ENCODE assay signal across 8 mouse cellular contexts in the genomic region with DNA sequence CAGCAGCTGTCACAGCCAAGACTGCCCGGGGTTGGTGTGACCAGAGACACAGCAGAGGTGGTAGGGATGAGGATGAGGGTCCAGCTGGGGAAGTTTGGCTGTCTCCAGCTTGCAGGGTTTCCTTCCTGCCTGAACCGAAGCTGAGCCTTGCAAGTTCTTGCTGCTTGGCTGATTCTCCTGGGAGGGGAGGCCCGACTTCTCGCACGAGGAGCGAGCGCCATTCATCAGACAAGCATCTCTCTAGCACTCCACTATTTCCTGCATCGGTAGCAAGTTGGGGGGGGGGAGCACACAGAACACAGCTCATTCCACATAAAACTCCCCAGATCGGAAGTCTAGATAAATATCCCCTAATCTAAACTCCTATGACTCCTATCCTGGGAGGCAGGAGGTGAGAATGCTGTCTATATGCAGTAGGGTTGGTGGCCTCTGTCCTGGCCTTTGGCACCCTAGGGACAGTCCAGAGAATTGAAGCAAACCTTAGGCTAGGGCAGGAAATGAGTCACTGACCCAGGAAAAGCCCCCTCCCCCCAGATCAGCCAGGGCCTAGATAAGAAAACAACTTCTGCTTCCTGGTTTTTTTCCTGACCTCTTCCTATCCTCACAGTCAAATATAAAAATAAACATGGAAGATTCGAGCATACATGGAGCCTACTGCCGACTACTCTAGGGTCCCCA. TPM values are rescaled to one million over a fixed set of nuclear protein-coding genes. Genes with fewer than 3 reads are reported as not detected.
A peak's percentile ranks its signal among the peaks of the same experiment; 100 is the strongest.
DNase-seq lines count a peak whose midpoint lies in the region; ATAC-seq lines count a peak whose summit lies in the region.

No protein-coding gene starts in this region.

- H3K27ac ChIP-seq in embryonic facial prominence, embryonic 11.5 days (replicated peaks; ENCODE audit: low read depth, low read length): peak overlapping the region; percentile 92
- peak overlapping the region; percentile 90 for H3K27ac ChIP-seq in limb, embryonic 10.5 days
- H3K27ac ChIP-seq in midbrain, embryonic 12.5 days (replicated peaks): peak overlapping the region; percentile 39

- WGBS in embryonic facial prominence, embryonic 11.5 days: 11% methylated on average over 11 of the region's 11 CpGs
- WGBS in limb, embryonic 10.5 days: 21% methylated on average over 11 of the region's 11 CpGs
- WGBS in midbrain, embryonic 12.5 days: 24% methylated on average over 11 of the region's 11 CpGs

- H3K9ac ChIP-seq in embryonic facial prominence, embryonic 11.5 days (replicated peaks; ENCODE audit: low read length): peak overlapping the region; percentile 55
- peak overlapping the region; percentile 7; the same call in 1 of the 2 replicates for H3K9ac ChIP-seq in midbrain, embryonic 12.5 days (replicated peaks)

- no peaks in the 10 kb centered on the region for H3K9me3 ChIP-seq in embryonic facial prominence, embryonic 11.5 days (replicated peaks; ENCODE audit: control insufficient read depth, low read length)
- no peaks in the 10 kb centered on the region for H3K9me3 ChIP-seq in limb, embryonic 10.5 days (replicated peaks)
- H3K9me3 ChIP-seq in midbrain, embryonic 12.5 days: no peaks in the 10 kb centered on the region

- no peak overlapping the region for H3K4me3 ChIP-seq in embryonic facial prominence, embryonic 11.5 days (ENCODE audit: low read depth, low read length)
- peak overlapping the region; percentile 37 for H3K4me3 ChIP-seq in limb, embryonic 10.5 days
- H3K4me3 ChIP-seq in midbrain, embryonic 12.5 days: no peak overlapping the region

- no peaks in the 10 kb centered on the region for H3K27me3 ChIP-seq in embryonic facial prominence, embryonic 11.5 days (ENCODE audit: control insufficient read depth, insufficient read depth, low read length)
- H3K27me3 ChIP-seq in limb, embryonic 10.5 days (ENCODE audit: low read depth, poor library complexity, severe bottlenecking): no peaks in the 10 kb centered on the region
- peaks cover 47% of the 10 kb centered on the region for H3K27me3 ChIP-seq in midbrain, embryonic 12.5 days

- ATAC-seq in embryonic facial prominence, embryonic 11.5 days (replicated peaks; ENCODE audit: insufficient number of reproducible peaks, low FRiP score, low TSS enrichment, low read depth): no peak
- no peak for ATAC-seq in midbrain, embryonic 12.5 days (ENCODE audit: low FRiP score, low read depth)

- DNase-seq in adrenal gland, postnatal 14 days: peak; percentile 57
- peak; percentile 49 for DNase-seq in embryonic facial prominence, embryonic 11.5 days (ENCODE audit: low spot score)
- DNase-seq in heart, postnatal 25 days (ENCODE audit: low spot score): peak; percentile 27
- peak; percentile 60 for DNase-seq in limb, embryonic 10.5 days (ENCODE audit: low spot score)
- no peak for DNase-seq in c-Kit-positive CD71-positive TER-119-positive erythroid progenitor cells, embryonic 14.5 days (ENCODE audit: low spot score)
- no peak for DNase-seq in spleen, adult 18-20 months
- DNase-seq in layer of hippocampus, adult 8-10 months (ENCODE audit: low spot score in 2 of 2): no peak

- intact Hi-C loops in heart, postnatal 25 days (cut with DNase I): no loop called here

- H3K36me3 ChIP-seq in embryonic facial prominence, embryonic 11.5 days (replicated peaks; ENCODE audit: control insufficient read depth, insufficient read depth, low read depth, low read length): peaks cover 6% of the 10 kb centered on the region
- peaks cover 36% of the 10 kb centered on the region for H3K36me3 ChIP-seq in limb, embryonic 10.5 days
- no peaks in the 10 kb centered on the region for H3K36me3 ChIP-seq in midbrain, embryonic 12.5 days

- peaks cover 25% of the 10 kb centered on the region for H3K4me1 ChIP-seq in embryonic facial prominence, embryonic 11.5 days (ENCODE audit: control insufficient read depth, insufficient read depth, low read length)
- peaks cover 90% of the 10 kb centered on the region for H3K4me1 ChIP-seq in limb, embryonic 10.5 days
- H3K4me1 ChIP-seq in midbrain, embryonic 12.5 days: peaks cover 63% of the 10 kb centered on the region

- H3K4me2 ChIP-seq in embryonic facial prominence, embryonic 11.5 days (ENCODE audit: low read depth, low read length): peak overlapping the region; percentile 41
- H3K4me2 ChIP-seq in midbrain, embryonic 12.5 days (replicated peaks): peak overlapping the region; percentile 29; the same call in 1 of the 2 replicates

RNA-seq across cellular contexts. Expression of gene Fhl3, which starts 4.4 kb away (rescaled TPM):
- 7.3 and 8.5 TPM in 2 replicates for total RNA-seq in adrenal gland, postnatal 14 days (2021)
- 9.7 and 10.7 TPM in 2 replicates for polyA plus RNA-seq in embryonic facial prominence, embryonic 11.5 days (2014; fragmentation: Nextera tagmentation; extraction: Ambion mirVana)
- total RNA-seq in heart, postnatal 25 days (2021): 10 to 100 TPM; 12.7 to 14.2 TPM
- polyA plus RNA-seq in limb, embryonic 10.5 days (2016; fragmentation: Nextera tagmentation; extraction: Ambion mirVana): 7.7 and 10.1 TPM in 2 replicates
- polyA plus RNA-seq in midbrain, embryonic 12.5 days (2016; fragmentation: Nextera tagmentation; extraction: Ambion mirVana): 2.6 and 4.1 TPM in 2 replicates
- 1 to 10 TPM; 1.6 to 2.9 (median 2.0) TPM for total RNA-seq in layer of hippocampus, adult 8-10 months (2022)

RNA-seq across cellular contexts. Expression of gene Sf3a3, which starts 9.6 kb away (rescaled TPM):
- total RNA-seq in adrenal gland, postnatal 14 days (2021): 41.5 and 42.8 TPM in 2 replicates
- polyA plus RNA-seq in embryonic facial prominence, embryonic 11.5 days (2014; fragmentation: Nextera tagmentation; extraction: Ambion mirVana): 236 and 240 TPM in 2 replicates
- 10 to 100 TPM; 18.4 to 18.6 TPM for total RNA-seq in heart, postnatal 25 days (2021)
- 270 and 284 TPM in 2 replicates for polyA plus RNA-seq in limb, embryonic 10.5 days (2016; fragmentation: Nextera tagmentation; extraction: Ambion mirVana)
- polyA plus RNA-seq in midbrain, embryonic 12.5 days (2016; fragmentation: Nextera tagmentation; extraction: Ambion mirVana): 194 and 195 TPM in 2 replicates
- total RNA-seq in layer of hippocampus, adult 8-10 months (2022): 10 to 100 TPM; 33.8 to 39.5 (median 36.0) TPM

RNA-seq across cellular contexts. Expression of gene Utp11, which starts 11.5 kb away (rescaled TPM):
- total RNA-seq in adrenal gland, postnatal 14 days (2021): 34.1 and 37.3 TPM in 2 replicates
- 77.1 and 90.3 TPM in 2 replicates for polyA plus RNA-seq in embryonic facial prominence, embryonic 11.5 days (2014; fragmentation: Nextera tagmentation; extraction: Ambion mirVana)
- 10 to 100 TPM; 10.8 to 13.2 TPM for total RNA-seq in heart, postnatal 25 days (2021)
- polyA plus RNA-seq in limb, embryonic 10.5 days (2016; fragmentation: Nextera tagmentation; extraction: Ambion mirVana): 73.9 and 77.2 TPM in 2 replicates
- 61.9 and 63.0 TPM in 2 replicates for polyA plus RNA-seq in midbrain, embryonic 12.5 days (2016; fragmentation: Nextera tagmentation; extraction: Ambion mirVana)
- 10 to 100 TPM; 15.3 to 18.3 (median 16.4) TPM for total RNA-seq in layer of hippocampus, adult 8-10 months (2022)

RNA-seq across cellular contexts. Expression of gene Inpp5b, which starts 36.7 kb away (rescaled TPM):
- 23.8 and 24.6 TPM in 2 replicates for total RNA-seq in adrenal gland, postnatal 14 days (2021)
- 26.2 and 28.2 TPM in 2 replicates for polyA plus RNA-seq in embryonic facial prominence, embryonic 11.5 days (2014; fragmentation: Nextera tagmentation; extraction: Ambion mirVana)
- 10 to 100 TPM; 10.1 to 10.4 TPM for total RNA-seq in heart, postnatal 25 days (2021)
- polyA plus RNA-seq in limb, embryonic 10.5 days (2016; fragmentation: Nextera tagmentation; extraction: Ambion mirVana): 22.7 and 22.8 TPM in 2 replicates
- 25.2 and 28.8 TPM in 2 replicates for polyA plus RNA-seq in midbrain, embryonic 12.5 days (2016; fragmentation: Nextera tagmentation; extraction: Ambion mirVana)
- total RNA-seq in layer of hippocampus, adult 8-10 months (2022): 10 to 100 TPM; 45.2 to 60.9 (median 49.3) TPM

RNA-seq across cellular contexts. Expression of gene Pou3f1, which starts 48.3 kb away (rescaled TPM):
- total RNA-seq in adrenal gland, postnatal 14 days (2021): 0.11 and 0.19 TPM in 2 replicates
- 2.1 and 3.4 TPM in 2 replicates for polyA plus RNA-seq in embryonic facial prominence, embryonic 11.5 days (2014; fragmentation: Nextera tagmentation; extraction: Ambion mirVana)
- under 1 TPM; 0.08 to 0.14 TPM for total RNA-seq in heart, postnatal 25 days (2021)
- polyA plus RNA-seq in limb, embryonic 10.5 days (2016; fragmentation: Nextera tagmentation; extraction: Ambion mirVana): 0.04 and 0.13 TPM in 2 replicates
- 26.2 and 30.5 TPM in 2 replicates for polyA plus RNA-seq in midbrain, embryonic 12.5 days (2016; fragmentation: Nextera tagmentation; extraction: Ambion mirVana)
- 10 to 100 TPM; 39.6 to 42.8 (median 40.0) TPM for total RNA-seq in layer of hippocampus, adult 8-10 months (2022)

Comparison
In these comparisons a context has a peak if more than half of its experiments do, and no peak if none do; other contexts are left out.
1. DNase-seq: peak in adrenal gland, postnatal 14 days (single experiment), embryonic facial prominence, embryonic 11.5 days (single experiment), heart, postnatal 25 days (single experiment) and limb, embryonic 10.5 days (single experiment); none in c-Kit-positive CD71-positive TER-119-positive erythroid progenitor cells, embryonic 14.5 days (single experiment), spleen, adult 18-20 months (0 of 2) and layer of hippocampus, adult 8-10 months (0 of 2).
2. H3K27ac ChIP-seq: peak in every context shown above with its lines; median percentile 92 in embryonic facial prominence, embryonic 11.5 days; 90 in limb, embryonic 10.5 days; 39 in midbrain, embryonic 12.5 days.